Mouse (Mus musculus) limb, embryonic 14.5 days (tissue): ENCODE measurements around the gene Prodh2. TPM values are rescaled to one million over a fixed set of nuclear protein-coding genes. Genes with fewer than 3 reads are reported as not detected.
"Not testable (repeated sequence)": the region's sequence is repeated elsewhere in the genome, so short reads cannot be mapped to it uniquely, and the experiment has no call there.

Experiments used
- ATAC-seq: fragments of 200-750 bp; cut with Nextera tagmentation; 2 replicates; pipeline ENCODE4 v1.8.0; 2017; ENCODE audit warnings: low read depth, moderate number of reproducible peaks, moderate TSS enrichment; ENCODE audit not compliant: low FRiP score
- DNase-seq: peaks from one replicate; pipeline ENCODE4 v3.0.0-alpha.2; 2015; ENCODE audit warnings: low spot score
- H3K27ac ChIP-seq: fragments of 300-500 bp; sonication (generic); replicated peaks from 2 replicates; pipeline ENCODE4 v1.5.1; 2014; ENCODE audit warnings: low read depth, mild to moderate bottlenecking, low read length, moderate library complexity, mixed read lengths
- H3K27me3 ChIP-seq: fragments of 300-500 bp; sonication (generic); 2 replicates; pipeline ENCODE4 v1.6.1; 2014; ENCODE audit warnings: low read length, mixed read lengths; ENCODE audit not compliant: control insufficient read depth, insufficient read depth
- H3K36me3 ChIP-seq: fragments of 300-500 bp; sonication (generic); 2 replicates; pipeline ENCODE4 v1.6.1; 2014; ENCODE audit warnings: mild to moderate bottlenecking, low read length, moderate library complexity, mixed read lengths; ENCODE audit not compliant: control insufficient read depth, insufficient read depth
- H3K4me1 ChIP-seq: fragments of 300-500 bp; sonication (generic); 2 replicates; pipeline ENCODE4 v1.6.1; 2014; ENCODE audit warnings: antibody characterized with exemption, low read length, mixed read lengths; ENCODE audit not compliant: control insufficient read depth, insufficient read depth
- H3K4me2 ChIP-seq: fragments of 300-500 bp; sonication (generic); replicated peaks from 2 replicates; pipeline ENCODE4 v1.6.1; 2014; ENCODE audit warnings: low read depth, mild to moderate bottlenecking, low read length, moderate library complexity; ENCODE audit not compliant: severe bottlenecking
- H3K4me3 ChIP-seq: fragments of 300-500 bp; sonication (generic); replicated peaks from 2 replicates; pipeline ENCODE4 v1.5.1; 2014; ENCODE audit warnings: low read length
- H3K9ac ChIP-seq: fragments of 300-500 bp; sonication (generic); 2 replicates; pipeline ENCODE4 v1.6.1; 2014; ENCODE audit warnings: mild to moderate bottlenecking, low read depth, low read length, moderate library complexity; ENCODE audit not compliant: severe bottlenecking
- H3K9me3 ChIP-seq: fragments of 300-500 bp; sonication (generic); 2 replicates; pipeline ENCODE4 v1.6.1; 2016; ENCODE audit warnings: low read length; ENCODE audit not compliant: control insufficient read depth
- POLR2A ChIP-seq: fragments of 200-500 bp; IDR thresholded peaks from 2 replicates; pipeline ENCODE4 v1.8.0; 2012; ENCODE audit warnings: inconsistent platforms, mild to moderate bottlenecking, moderate library complexity, borderline replicate concordance; ENCODE audit not compliant: insufficient read depth, insufficient read length; ENCODE audit errors: extremely low read depth
- WGBS: fragments of 180-500 bp; shearing (Covaris S2); extraction: QIAGEN DNeasy Blood & Tissue Kit; methylation state at CpG from one replicate; pipeline ENCODE4 v1.1.7; 2014; 5-methylcytosine and 5-hydroxymethylcytosine counted together
- polyA plus RNA-seq, 2 experiments: library from polyadenylated mRNA; depleted of rRNA in 1 of 2; stranded (reverse) in 1 of 2; unstranded in 1 of 2; fragments of >200 nt; fragmentation: Nextera tagmentation in 1 of 2; extraction: Ambion mirVana in 1 of 2; gene quantifications; 2 replicates each; pipeline versions ENCODE4 v1.2.1 to v1.2.3; 2012 to 2014

Prodh2 gene
- polyA plus RNA-seq, 2 experiments, result 0.11 TPM; not detected in 1

- no peaks in the 10 kb centered on the region for H3K4me1 ChIP-seq
- H3K9ac ChIP-seq, result no peak overlapping the region
- H3K9me3 ChIP-seq, result no peaks in the 10 kb centered on the region
- H3K4me3 ChIP-seq, result no peak overlapping the region
- no peak overlapping the region for H3K27ac ChIP-seq
- H3K27me3 ChIP-seq, result peaks cover 9% of the 10 kb centered on the region
- no peak overlapping the region for H3K4me2 ChIP-seq
- H3K36me3 ChIP-seq, result no peaks in the 10 kb centered on the region
- ATAC-seq, result no peak
- DNase-seq, result no peak
- no peak for TF ChIP-seq POLR2A
- WGBS, result 39% methylated on average over 5 of the region's 5 CpGs
Measured at GRCm38 (mm10) chr7:30472411-30472810, 21.0 kb upstream of the Prodh2 start.

GRCm38 (mm10) chr7:30474999-30475398 is 18.4 kb upstream of the Prodh2 start:
- Histone ChIP-seq H3K4me3 (no peak overlapping the region), H3K27ac (no peak overlapping the region), H3K27me3 (no peaks in the 10 kb centered on the region), H3K36me3 (no peaks in the 10 kb centered on the region), H3K9ac (no peak overlapping the region), H3K4me1 (no peaks in the 10 kb centered on the region), H3K4me2 (no peak overlapping the region), H3K9me3 (no peaks in the 10 kb centered on the region)
- DNase-seq, result no peak
- no peak for ATAC-seq
- no peak for TF ChIP-seq POLR2A
- 71% methylated on average over 4 of the region's 4 CpGs for WGBS

- WGBS, result 88% methylated on average over 5 of the region's 7 CpGs
- not testable (repeated sequence) for H3K4me1 ChIP-seq, ATAC-seq, H3K9me3 ChIP-seq, H3K36me3 ChIP-seq, H3K9ac ChIP-seq, H3K27me3 ChIP-seq, H3K27ac ChIP-seq, H3K4me3 ChIP-seq, H3K4me2 ChIP-seq, DNase-seq
Measured at GRCm38 (mm10) chr7:30476136-30476535, 17.3 kb upstream of the Prodh2 start.

- no peak for ATAC-seq
- 5% methylated on average over 31 of the region's 32 CpGs for WGBS
- Histone ChIP-seq H3K4me1 (no peaks in the 10 kb centered on the region), H3K4me3 (peak overlapping the region; percentile 15), H3K27me3 (no peaks in the 10 kb centered on the region), H3K36me3 (no peaks in the 10 kb centered on the region), H3K4me2 (peak overlapping the region; percentile 43), H3K27ac (no peak overlapping the region), H3K9ac (no peak overlapping the region), H3K9me3 (no peaks in the 10 kb centered on the region)
- TF ChIP-seq POLR2A, result no peak
- no peak for DNase-seq
Measured at GRCm38 (mm10) chr7:30477415-30478381, 15.7 kb upstream of the Prodh2 start.

- no peaks in the 10 kb centered on the region for H3K36me3 ChIP-seq
- no peak overlapping the region for H3K4me3 ChIP-seq
- DNase-seq, result peak; percentile 65
- H3K9ac ChIP-seq, result no peak overlapping the region
- H3K4me2 ChIP-seq, result no peak overlapping the region
- no peaks in the 10 kb centered on the region for H3K4me1 ChIP-seq
- H3K9me3 ChIP-seq, result no peaks in the 10 kb centered on the region
- ATAC-seq, result no peak
- TF ChIP-seq POLR2A, result no peak
- 11% methylated on average over 8 of the region's 8 CpGs for WGBS
- H3K27me3 ChIP-seq, result no peaks in the 10 kb centered on the region
- H3K27ac ChIP-seq, result no peak overlapping the region
Measured at GRCm38 (mm10) chr7:30484250-30484649, 9.2 kb upstream of the Prodh2 start.
